Mouse (Mus musculus) olfactory bulb, adult 2 months (tissue): ENCODE results near the gene Ezh1. TPM values are rescaled to one million over a fixed set of nuclear protein-coding genes. Genes with fewer than 3 reads are reported as not detected.

Experiments used
- H3K27ac ChIP-seq: fragments of 200-500 bp; 2 replicates; pipeline ENCODE4 v1.5.1; 2012; ENCODE audit warnings: low read depth, low read length; ENCODE audit not compliant: insufficient read depth
- H3K4me1 ChIP-seq: fragments of 200-500 bp; 2 replicates; pipeline ENCODE4 v1.6.1; 2012; ENCODE audit warnings: low read length; ENCODE audit not compliant: control insufficient read depth, insufficient read depth
- H3K4me3 ChIP-seq: fragments of 200-500 bp; 2 replicates; pipeline ENCODE4 v1.5.1; 2012; ENCODE audit warnings: mild to moderate bottlenecking, low read depth, low read length, moderate library complexity; ENCODE audit not compliant: insufficient read depth
- CTCF ChIP-seq: fragments of 200-500 bp; IDR thresholded peaks from 2 replicates; pipeline ENCODE4 v1.5.1; 2012; ENCODE audit warnings: low read depth, mild to moderate bottlenecking, low read length, moderate library complexity; ENCODE audit not compliant: insufficient read depth
- POLR2A ChIP-seq: fragments of 200-500 bp; IDR thresholded peaks from 2 replicates; pipeline ENCODE4 v1.6.1; 2012; ENCODE audit warnings: mild to moderate bottlenecking, low read depth, low read length, moderate library complexity; ENCODE audit not compliant: insufficient read depth
- WGBS: fragments of 180-500 bp; shearing (Covaris S2); methylation state at CpG from one replicate; pipeline ENCODE4 v1.1.7; 2018; 5-methylcytosine and 5-hydroxymethylcytosine counted together
- polyA plus RNA-seq: library from polyadenylated mRNA; stranded (reverse); fragments of >200 nt; gene quantifications from 2 replicates; pipeline ENCODE4 v1.2.4, GENCODE M21; 2012; ENCODE audit warnings: low replicate concordance; ENCODE audit not compliant: missing spikeins, insufficient read depth, insufficient read length

Gene Ezh1
- polyA plus RNA-seq, 1 experiment = not detected

- Histone ChIP-seq H3K4me1 (peaks cover 43% of the 10 kb centered on the region), H3K4me3 (peak overlapping the region; percentile 54), H3K27ac (no peak overlapping the region)
- WGBS = 4% methylated on average over 30 of the region's 30 CpGs
- TF ChIP-seq CTCF (no peak), POLR2A (no peak)
Observed at GRCm38 (mm10) chr11:101260826-101261380, 34.6 kb upstream of the Ezh1 start.

- H3K27ac ChIP-seq = no peak within 1 kb of the TSS
- peak within 1 kb of the TSS; percentile 54 for H3K4me3 ChIP-seq
- 0 out of 2 replicates have a peak, but pooled peaks have one; percentile 20 for TF ChIP-seq POLR2A
- no peak for TF ChIP-seq CTCF
- WGBS = 1% methylated on average over 43 of the region's 43 CpGs
- H3K4me1 ChIP-seq = peaks cover 40% of the 10 kb centered on the region
Observed at GRCm38 (mm10) chr11:101259948-101260825, 33.9 kb upstream of the Ezh1 start, which contains the start of gene Wnk4. Gene Wnk4 (plus strand): TSS chr11:101260567.

GRCm38 (mm10) chr11:101259261-101259712 is 33.0 kb upstream of the Ezh1 start:
- WGBS = 39% methylated on average over 6 of the region's 6 CpGs
- Histone ChIP-seq H3K27ac (no peak overlapping the region), H3K4me3 (no peak overlapping the region), H3K4me1 (peaks cover 35% of the 10 kb centered on the region)
- TF ChIP-seq CTCF (no peak), POLR2A (no peak)

GRCm38 (mm10) chr11:101255826-101256775 is 29.8 kb upstream of the Ezh1 start:
- Histone ChIP-seq H3K4me1 (peaks cover 22% of the 10 kb centered on the region), H3K27ac (no peak overlapping the region), H3K4me3 (no peak overlapping the region)
- TF ChIP-seq CTCF = no peak
- no peak for TF ChIP-seq POLR2A
- 84% methylated on average over 13 of the region's 13 CpGs for WGBS

GRCm38 (mm10) chr11:101253613-101254389 is 27.5 kb upstream of the Ezh1 start, which contains the start of gene Vps25:
Gene Vps25 (plus strand): TSS chr11:101253707.
- peak; percentile 75 for TF ChIP-seq POLR2A
- no peak for TF ChIP-seq CTCF
- H3K4me3 ChIP-seq = peak within 1 kb of the TSS; percentile 96
- H3K27ac ChIP-seq = peak within 1 kb of the TSS; percentile 81
- H3K4me1 ChIP-seq = peaks cover 2% of the 10 kb centered on the region; the same call in 1 of the 2 replicates
- 0% methylated on average over 40 of the region's 40 CpGs for WGBS

GRCm38 (mm10) chr11:101252941-101253340 is 26.7 kb upstream of the Ezh1 start:
- TF ChIP-seq POLR2A (no peak), CTCF (no peak)
- WGBS = 4% methylated on average over 7 of the region's 7 CpGs
- H3K4me3 ChIP-seq = peak overlapping the region; percentile 96; the same call in 1 of the 2 replicates
- H3K4me1 ChIP-seq = no peaks in the 10 kb centered on the region; the same call in 1 of the 2 replicates
- H3K27ac ChIP-seq = peak overlapping the region; percentile 4; the same call in 1 of the 2 replicates

- WGBS = 72% methylated on average over 2 of the region's 2 CpGs
- TF ChIP-seq CTCF (no peak), POLR2A (no peak)
- Histone ChIP-seq H3K27ac (no peak overlapping the region), H3K4me3 (no peak overlapping the region), H3K4me1 (peaks cover 5% of the 10 kb centered on the region)
Observed at GRCm38 (mm10) chr11:101251031-101251430, 24.8 kb upstream of the Ezh1 start.
